Mouse (Mus musculus): ENCODE data around the gene Myo10.

Gene Myo10

GRCm38 (mm10) chr15:25858611-25859058 is 236.3 kb downstream of the Myo10 start:
- no peak for DNase-seq

GRCm38 (mm10) chr15:25859469-25859868 is 237.1 kb downstream of the Myo10 start:
- DNase-seq = no peak

GRCm38 (mm10) chr15:25861900-25862299 is 239.6 kb downstream of the Myo10 start:
- no peak for DNase-seq

Measured in lung, postnatal 14 days (tissue).